Mouse (Mus musculus): ENCODE results near the gene Cwf19l1.

- TF ChIP-seq GATA1 (IDR thresholded peaks at IDR 0.05; ENCODE audit: borderline replicate concordance, low read length) (no peak), FLI1 (IDR thresholded peaks at IDR 0.05; ENCODE audit: low read length) (no peak)
These were observed 59.2 kb downstream of the Cwf19l1 start for GRCm38 (mm10) chr19:44076457-44076856.
